Mouse (Mus musculus): ENCODE results near the gene Ermp1. TPM values are rescaled to one million over a fixed set of nuclear protein-coding genes. Genes with fewer than 3 reads are reported as not detected.

Ermp1 gene
- polyA plus RNA-seq, 1 experiment from 2014 or later = 17.6 TPM

- ATAC-seq (ENCODE audit: low FRiP score) = no peak
- Histone ChIP-seq H3K9me3 (replicated peaks) (no peaks in the 10 kb centered on the region), H3K9ac (no peak overlapping the region), H3K27me3 (no peaks in the 10 kb centered on the region), H3K36me3 (no peaks in the 10 kb centered on the region), H3K4me2 (replicated peaks) (no peak overlapping the region), H3K4me3 (no peak overlapping the region), H3K27ac (no peak overlapping the region), H3K4me1 (no peaks in the 10 kb centered on the region)
- WGBS = 89% methylated on average over 4 of the region's 4 CpGs
Measured at GRCm38 (mm10) chr19:29658836-29659235, 10.6 kb upstream of the Ermp1 start.

- no peaks in the 10 kb centered on the region for H3K9me3 ChIP-seq (replicated peaks)
- H3K36me3 ChIP-seq = no peaks in the 10 kb centered on the region
- 89% methylated on average over 2 of the region's 2 CpGs for WGBS
- H3K4me3 ChIP-seq = no peak overlapping the region
- H3K4me2 ChIP-seq (replicated peaks) = no peak overlapping the region
- no peak for ATAC-seq (ENCODE audit: low FRiP score)
- no peaks in the 10 kb centered on the region for H3K27me3 ChIP-seq
- no peak overlapping the region for H3K27ac ChIP-seq
- H3K4me1 ChIP-seq = no peaks in the 10 kb centered on the region
- no peak overlapping the region for H3K9ac ChIP-seq
Measured at GRCm38 (mm10) chr19:29657558-29657957, 9.3 kb upstream of the Ermp1 start.

GRCm38 (mm10) chr19:29657033-29657432 lies 8.8 kb upstream of the Ermp1 start:
- no peaks in the 10 kb centered on the region for H3K36me3 ChIP-seq
- no peak overlapping the region for H3K4me3 ChIP-seq
- H3K9ac ChIP-seq = no peak overlapping the region
- no peaks in the 10 kb centered on the region for H3K27me3 ChIP-seq
- no peak overlapping the region for H3K4me2 ChIP-seq (replicated peaks)
- H3K27ac ChIP-seq = no peak overlapping the region
- no peak for ATAC-seq (ENCODE audit: low FRiP score)
- H3K9me3 ChIP-seq (replicated peaks) = no peaks in the 10 kb centered on the region
- H3K4me1 ChIP-seq = no peaks in the 10 kb centered on the region
- WGBS = 59% methylated on average over 3 of the region's 3 CpGs

- no peak overlapping the region for H3K4me2 ChIP-seq (replicated peaks)
- no peak overlapping the region for H3K9ac ChIP-seq
- no peak for ATAC-seq (ENCODE audit: low FRiP score)
- 87% methylated on average over 5 of the region's 5 CpGs for WGBS
- no peaks in the 10 kb centered on the region for H3K27me3 ChIP-seq
- no peak overlapping the region for H3K27ac ChIP-seq
- no peak overlapping the region for H3K4me3 ChIP-seq
- no peaks in the 10 kb centered on the region for H3K9me3 ChIP-seq (replicated peaks)
- no peaks in the 10 kb centered on the region for H3K36me3 ChIP-seq
- no peaks in the 10 kb centered on the region for H3K4me1 ChIP-seq
Measured at GRCm38 (mm10) chr19:29656620-29657019, 8.4 kb upstream of the Ermp1 start.

- H3K27ac ChIP-seq = no peak overlapping the region
- H3K9me3 ChIP-seq (replicated peaks) = no peaks in the 10 kb centered on the region
- H3K9ac ChIP-seq = no peak overlapping the region
- ATAC-seq (ENCODE audit: low FRiP score) = no peak
- H3K36me3 ChIP-seq = no peaks in the 10 kb centered on the region
- H3K4me3 ChIP-seq = no peak overlapping the region
- WGBS = 81% methylated on average over 4 of the region's 4 CpGs
- no peaks in the 10 kb centered on the region for H3K4me1 ChIP-seq
- H3K27me3 ChIP-seq = no peaks in the 10 kb centered on the region
- no peak overlapping the region for H3K4me2 ChIP-seq (replicated peaks)
Measured at GRCm38 (mm10) chr19:29656029-29656428, 7.8 kb upstream of the Ermp1 start.

- no peaks in the 10 kb centered on the region for H3K36me3 ChIP-seq
- no peak overlapping the region for H3K4me2 ChIP-seq (replicated peaks)
- H3K27me3 ChIP-seq = no peaks in the 10 kb centered on the region
- H3K9me3 ChIP-seq (replicated peaks) = no peaks in the 10 kb centered on the region
- H3K27ac ChIP-seq = no peak overlapping the region
- no peak overlapping the region for H3K9ac ChIP-seq
- H3K4me1 ChIP-seq = no peaks in the 10 kb centered on the region
- WGBS = 29% methylated on average over 6 of the region's 6 CpGs
- H3K4me3 ChIP-seq = no peak overlapping the region
- ATAC-seq (ENCODE audit: low FRiP score) = no peak
Measured at GRCm38 (mm10) chr19:29655148-29655547, 6.9 kb upstream of the Ermp1 start.

GRCm38 (mm10) chr19:29653768-29654265 lies 5.6 kb upstream of the Ermp1 start:
- H3K27ac ChIP-seq = no peak overlapping the region
- no peak for ATAC-seq (ENCODE audit: low FRiP score)
- H3K4me1 ChIP-seq = no peaks in the 10 kb centered on the region
- no peak overlapping the region for H3K4me3 ChIP-seq
- H3K27me3 ChIP-seq = no peaks in the 10 kb centered on the region
- H3K9me3 ChIP-seq (replicated peaks) = no peaks in the 10 kb centered on the region
- H3K36me3 ChIP-seq = no peaks in the 10 kb centered on the region
- H3K4me2 ChIP-seq (replicated peaks) = no peak overlapping the region
- 88% methylated on average over 9 of the region's 9 CpGs for WGBS
- H3K9ac ChIP-seq = no peak overlapping the region

- H3K4me3 ChIP-seq = no peak overlapping the region
- ATAC-seq (ENCODE audit: low FRiP score) = no peak
- no peaks in the 10 kb centered on the region for H3K27me3 ChIP-seq
- no peak overlapping the region for H3K4me2 ChIP-seq (replicated peaks)
- H3K4me1 ChIP-seq = no peaks in the 10 kb centered on the region
- no peak overlapping the region for H3K9ac ChIP-seq
- H3K27ac ChIP-seq = no peak overlapping the region
- WGBS = 91% methylated on average over 1 of the region's 1 CpGs
- H3K36me3 ChIP-seq = 0 out of 2 replicates have a peak, but pooled peaks cover 6% of the 10 kb centered on the region
- no peaks in the 10 kb centered on the region for H3K9me3 ChIP-seq (replicated peaks)
Measured at GRCm38 (mm10) chr19:29649683-29650082, 1.5 kb upstream of the Ermp1 start.

- Histone ChIP-seq H3K4me2 (replicated peaks) (peak overlapping the region; percentile 59), H3K9ac (peak overlapping the region; percentile 79; the same call in 1 of the 2 replicates), H3K4me3 (peak overlapping the region; percentile 82), H3K9me3 (replicated peaks) (no peaks in the 10 kb centered on the region), H3K27ac (peak overlapping the region; percentile 88; the same call in 1 of the 2 replicates), H3K4me1 (no peaks in the 10 kb centered on the region), H3K27me3 (no peaks in the 10 kb centered on the region), H3K36me3 (0 out of 2 replicates have a peak, but pooled peaks cover 6% of the 10 kb centered on the region)
- WGBS = 24% methylated on average over 4 of the region's 4 CpGs
- no peak; the same call in 1 of the 2 replicates for ATAC-seq (ENCODE audit: low FRiP score)
Measured at GRCm38 (mm10) chr19:29648550-29648914, 317 bp upstream of the Ermp1 start.

- no peaks in the 10 kb centered on the region for H3K9me3 ChIP-seq (replicated peaks)
- no peak overlapping the region for H3K27ac ChIP-seq
- no peak overlapping the region for H3K4me3 ChIP-seq
- H3K4me1 ChIP-seq = no peaks in the 10 kb centered on the region
- 0 out of 2 replicates have a peak, but pooled peaks cover 6% of the 10 kb centered on the region for H3K36me3 ChIP-seq
- no peak overlapping the region for H3K4me2 ChIP-seq (replicated peaks)
- H3K27me3 ChIP-seq = no peaks in the 10 kb centered on the region
- WGBS = 95% methylated on average over 6 of the region's 6 CpGs
- no peak for ATAC-seq (ENCODE audit: low FRiP score)
- no peak overlapping the region for H3K9ac ChIP-seq
Measured at GRCm38 (mm10) chr19:29644747-29645146, 3.5 kb downstream of the Ermp1 start.

GRCm38 (mm10) chr19:29643194-29643922 lies 4.9 kb downstream of the Ermp1 start:
- no peak overlapping the region for H3K4me2 ChIP-seq (replicated peaks)
- WGBS = 87% methylated on average over 11 of the region's 11 CpGs

GRCm38 (mm10) chr19:29642211-29642610 lies 6.0 kb downstream of the Ermp1 start:
- Histone ChIP-seq H3K27ac (no peak overlapping the region), H3K9me3 (replicated peaks) (no peaks in the 10 kb centered on the region), H3K27me3 (no peaks in the 10 kb centered on the region), H3K36me3 (0 out of 2 replicates have a peak, but pooled peaks cover 6% of the 10 kb centered on the region), H3K4me1 (no peaks in the 10 kb centered on the region), H3K4me3 (no peak overlapping the region), H3K9ac (no peak overlapping the region), H3K4me2 (replicated peaks) (no peak overlapping the region)
- no peak for ATAC-seq (ENCODE audit: low FRiP score)
- WGBS = 53% methylated on average over 6 of the region's 6 CpGs

More at GRCm38 (mm10) chr19:29643194-29643922, 4.9 kb downstream of the Ermp1 start:
- no peak for ATAC-seq (ENCODE audit: low FRiP score)
- Histone ChIP-seq H3K36me3 (0 out of 2 replicates have a peak, but pooled peaks cover 6% of the 10 kb centered on the region), H3K27ac (no peak overlapping the region), H3K27me3 (no peaks in the 10 kb centered on the region), H3K4me1 (no peaks in the 10 kb centered on the region), H3K9ac (no peak overlapping the region), H3K9me3 (replicated peaks) (no peaks in the 10 kb centered on the region), H3K4me3 (no peak overlapping the region)

- 56% methylated on average over 5 of the region's 5 CpGs for WGBS
- Histone ChIP-seq H3K4me2 (replicated peaks) (no peak overlapping the region), H3K9ac (no peak overlapping the region), H3K36me3 (0 out of 2 replicates have a peak, but pooled peaks cover 9% of the 10 kb centered on the region), H3K27me3 (no peaks in the 10 kb centered on the region), H3K4me1 (no peaks in the 10 kb centered on the region), H3K9me3 (replicated peaks) (no peaks in the 10 kb centered on the region), H3K27ac (no peak overlapping the region), H3K4me3 (no peak overlapping the region)
- no peak for ATAC-seq (ENCODE audit: low FRiP score)
Measured at GRCm38 (mm10) chr19:29641510-29641909, 6.7 kb downstream of the Ermp1 start.
